Mouse (Mus musculus) liver, embryonic 14.5 days (tissue): Measurements from ENCODE around the gene Fhit.

Source experiments
- CTCF ChIP-seq: IDR thresholded peaks from 2 replicates; pipeline ENCODE4 v1.5.1; 2016; ENCODE audit warnings: antibody characterized with exemption, low read depth, control low read depth
- EP300 ChIP-seq: IDR thresholded peaks from 2 replicates; pipeline ENCODE4 v1.6.1; 2016; ENCODE audit warnings: antibody characterized with exemption, low read depth

DNA sequence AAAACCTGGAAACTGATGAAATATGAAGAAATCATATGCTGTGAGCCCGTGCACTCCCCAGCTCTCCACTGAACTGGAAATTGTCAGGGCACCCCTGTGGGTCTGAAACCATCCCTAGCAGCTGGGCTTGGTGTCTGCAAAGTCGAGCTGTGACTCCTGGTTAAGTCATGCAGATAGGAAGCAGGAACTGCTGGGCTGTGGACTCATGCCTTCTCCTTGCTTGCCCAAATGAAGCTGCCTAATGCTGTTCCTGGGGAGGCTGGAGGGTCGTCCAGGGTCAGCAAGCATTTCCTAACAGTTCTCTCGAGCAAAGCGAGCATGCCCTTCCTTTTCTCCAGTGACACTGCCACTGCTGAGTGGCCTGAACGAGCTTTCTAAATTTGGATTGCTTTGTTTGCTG lies 607.1 kb downstream of the Fhit start:
- TF ChIP-seq EP300 (no peak), CTCF (no peak)
